Mouse (Mus musculus): ENCODE data around the gene Slc1a6.

DNA sequence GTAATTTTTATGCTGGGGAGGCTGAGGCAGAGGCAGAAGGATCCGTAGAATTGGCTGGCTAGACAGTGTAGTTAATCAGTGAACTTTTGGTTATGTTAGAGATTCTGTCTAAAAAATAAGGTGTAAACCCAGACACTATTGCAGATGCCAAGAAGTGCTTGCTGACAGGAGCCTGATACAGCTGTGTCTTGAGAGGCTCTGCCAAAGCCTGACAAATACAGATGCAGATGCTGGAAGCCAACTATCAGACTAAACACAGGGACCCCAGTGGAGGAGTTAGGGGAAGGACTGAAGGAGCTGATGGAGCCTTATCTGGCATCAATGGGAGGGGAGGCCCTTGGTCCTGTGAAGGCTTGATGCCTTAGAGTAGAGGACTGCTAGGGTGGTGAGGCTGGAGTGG is 14.7 kb upstream of the Slc1a6 start:
- no peak for TF ChIP-seq MYOD1 (IDR thresholded peaks at IDR 0.05; ENCODE audit: control insufficient read depth, insufficient read length, low read depth)
- TF ChIP-seq CEBPB (IDR thresholded peaks at IDR 0.05; ENCODE audit: low read depth) = no peak
- TF ChIP-seq CTCF (IDR thresholded peaks at IDR 0.05; ENCODE audit: control insufficient read depth, insufficient read depth, insufficient read length) = no peak
